Mouse (Mus musculus) CD4-positive naive resting alpha-beta T cell, adult 76 days (primary cell): ENCODE results near the gene Sart3. TPM values are rescaled to one million over a fixed set of nuclear protein-coding genes. Genes with fewer than 3 reads are reported as not detected.

ENCODE experiments used
- total RNA-seq: library from RNA; stranded (reverse); gene quantifications from one replicate; pipeline ENCODE4 v1.2.4, GENCODE M21; 2023

The Sart3 gene
- 84.3 TPM for total RNA-seq

GRCm38 (mm10) chr5:113772450-113772895, at the start of gene Sart3, which contains the start of gene Iscu:
Gene Sart3, minus strand, starts transcription at chr5:113772510.
Gene Iscu, plus strand, starts transcription at chr5:113772748.

DNA sequence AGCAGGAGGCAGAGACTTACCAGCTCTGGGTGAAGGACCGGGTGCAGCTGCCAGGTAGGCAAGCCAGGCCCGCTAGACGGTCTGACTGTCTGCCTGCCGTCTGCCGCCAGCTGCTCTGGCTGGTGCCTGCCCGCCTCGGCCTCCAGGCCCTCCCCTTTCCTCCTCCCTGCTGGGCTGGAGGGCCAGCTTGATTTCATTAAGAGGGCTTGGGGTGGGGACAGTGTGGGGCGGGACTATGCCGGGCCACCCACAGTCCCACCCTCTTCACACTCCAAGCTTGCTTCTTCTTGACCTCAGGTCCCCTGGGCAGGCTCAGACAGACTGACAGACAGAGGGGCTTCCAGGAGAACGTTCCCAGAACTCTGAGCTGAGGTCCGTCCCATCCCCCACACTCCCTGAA, 28.0 kb upstream of the Sart3 start, which contains the start of gene Tmem119:
TSS of gene Tmem119 (minus strand) at position 237 of the 400 bp plus-strand sequence.

DNA sequence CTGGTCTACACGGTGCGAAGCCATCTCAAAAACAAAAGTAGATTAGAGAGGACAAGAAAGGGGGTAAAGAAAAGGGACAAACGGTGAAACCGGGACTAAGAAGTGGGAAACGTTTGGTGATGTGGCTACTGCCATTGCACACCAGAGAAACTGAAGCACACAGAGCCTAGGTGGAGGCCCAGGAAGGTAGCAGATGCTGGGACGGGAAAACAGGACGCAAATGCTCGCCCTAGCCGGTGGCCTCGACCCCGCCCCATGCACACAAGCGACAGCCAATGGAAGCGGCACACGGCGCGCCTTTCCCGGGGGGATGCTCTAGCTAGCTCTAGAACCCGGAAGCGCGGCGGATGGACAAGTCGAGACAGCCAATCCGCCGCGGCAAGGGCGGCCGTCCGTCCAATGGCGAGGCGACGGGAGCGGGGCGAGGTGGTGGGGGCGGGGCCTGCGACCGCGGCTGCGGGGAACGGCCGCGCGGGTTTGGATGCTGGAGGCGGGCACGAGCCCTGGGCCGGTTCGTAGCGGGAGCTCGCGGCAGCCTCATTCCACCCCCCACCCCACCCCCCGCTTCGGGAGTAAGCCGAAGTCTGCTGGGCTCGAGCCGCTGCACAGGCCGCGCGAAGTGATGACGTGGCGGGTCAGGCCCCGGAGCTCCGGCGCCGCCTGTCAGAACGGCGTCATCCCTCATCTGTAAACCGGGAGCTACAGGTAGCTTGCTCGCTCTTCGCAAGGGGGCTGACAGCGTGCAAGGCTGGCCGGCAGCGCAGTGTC, 36.8 kb downstream of the Sart3 start, which contains the start of gene Ficd:
TSS of gene Ficd (plus strand) at position 459 of the 768 bp plus-strand sequence.

DNA sequence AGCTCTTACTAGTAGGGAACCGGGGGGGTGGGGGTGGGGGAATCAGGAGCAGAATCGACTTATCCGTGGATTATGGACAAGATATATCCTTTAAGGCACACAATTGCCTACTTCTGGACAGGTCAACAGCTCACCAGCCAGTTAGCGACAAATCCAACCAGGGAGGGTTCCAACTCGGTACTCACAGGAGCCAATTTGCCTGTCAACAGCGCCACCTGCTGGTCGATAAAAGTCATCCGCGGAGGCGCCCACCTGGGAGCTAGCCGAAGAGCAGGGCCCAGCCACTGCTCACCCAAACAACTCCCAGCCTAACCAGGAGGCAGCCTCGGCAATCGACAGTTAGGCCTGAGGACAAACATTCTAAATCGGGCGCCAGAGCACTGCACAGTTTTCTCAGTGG, 47.9 kb downstream of the Sart3 start, which contains the start of gene 1700069L16Rik:
TSS of gene 1700069L16Rik (minus strand) at position 327 of the 400 bp plus-strand sequence.

Other genes starting within 250 kb of the Sart3 start
- gene Cmklr1, start 122.1 kb downstream of the Sart3 start, total RNA-seq: 1.1 TPM
- not detected for gene 1700069L16Rik, start 47.7 kb downstream of the Sart3 start, total RNA-seq
- gene Ficd, start 36.7 kb downstream of the Sart3 start, total RNA-seq: 5.8 TPM
- gene Iscu, start 238 bp upstream of the Sart3 start, total RNA-seq: 39.3 TPM
- gene Tmem119, start 28.0 kb upstream of the Sart3 start, total RNA-seq: not detected
- 305 TPM for gene Selplg, start 60.1 kb upstream of the Sart3 start, total RNA-seq
- 63.3 TPM for gene Coro1c, start 136.2 kb upstream of the Sart3 start, total RNA-seq
- 37.2 TPM for gene Ssh1, start 221.4 kb upstream of the Sart3 start, total RNA-seq
- gene Dao, start 231.2 kb upstream of the Sart3 start, total RNA-seq: not detected